Mouse (Mus musculus): ENCODE results near the gene Aqp8. TPM values are rescaled to one million over a fixed set of nuclear protein-coding genes. Genes with fewer than 3 reads are reported as not detected.

Gene Aqp8
- polyA plus RNA-seq, 1 experiment from 2014 or later: 125 TPM

GRCm38 (mm10) chr7:123503358-123503757 lies 41.3 kb downstream of the Aqp8 start:
- H3K4me1 ChIP-seq (ENCODE audit: control insufficient read depth, low read depth, low read length): no peaks in the 10 kb centered on the region
- WGBS (ENCODE audit: insufficient replicate concordance): 18% methylated on average over 1 of the region's 1 CpGs
- no peak overlapping the region for H3K27ac ChIP-seq (ENCODE audit: low read length)
- peaks cover 12% of the 10 kb centered on the region for H3K27me3 ChIP-seq (ENCODE audit: control insufficient read depth, insufficient read depth, low read depth, low read length)
- no peak overlapping the region for H3K4me3 ChIP-seq (ENCODE audit: low read depth, low read length)
- H3K9ac ChIP-seq (ENCODE audit: low read depth, low read length): no peak overlapping the region
- H3K9me3 ChIP-seq (replicated peaks; ENCODE audit: control insufficient read depth, low read length): no peaks in the 10 kb centered on the region
- no peak for ATAC-seq (ENCODE audit: low read depth)
- H3K36me3 ChIP-seq (ENCODE audit: control insufficient read depth, insufficient read depth): no peaks in the 10 kb centered on the region
- no peak overlapping the region for H3K4me2 ChIP-seq (ENCODE audit: low read depth, low read length)

DNA sequence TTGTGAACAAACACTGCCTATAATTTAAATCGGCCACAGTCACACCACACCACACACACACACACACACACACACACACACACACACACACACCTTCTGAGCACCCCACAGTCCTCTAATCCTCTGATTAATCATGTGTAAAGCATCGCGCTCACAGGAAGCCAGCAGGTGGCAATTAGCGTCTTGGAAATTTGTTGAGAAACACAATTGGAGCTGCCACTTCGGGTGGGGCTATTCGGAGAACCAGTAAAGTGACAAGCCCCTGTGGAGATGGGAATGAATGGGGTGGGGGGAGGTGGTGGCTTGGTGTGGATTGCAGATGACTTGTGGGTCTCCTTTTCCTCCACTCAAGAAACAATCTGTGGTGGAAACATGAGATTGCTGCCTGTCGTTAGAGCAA lies 45.9 kb downstream of the Aqp8 start:
- no peaks in the 10 kb centered on the region for H3K9me3 ChIP-seq (replicated peaks; ENCODE audit: control insufficient read depth, low read length)
- WGBS (ENCODE audit: insufficient replicate concordance): 68% methylated on average over 7 of the region's 7 CpGs

More for the DNA sequence above, 45.9 kb downstream of the Aqp8 start:
- Histone ChIP-seq H3K36me3 (ENCODE audit: control insufficient read depth, insufficient read depth) (no peaks in the 10 kb centered on the region), H3K4me3 (ENCODE audit: low read depth, low read length) (no peak overlapping the region), H3K27me3 (ENCODE audit: control insufficient read depth, insufficient read depth, low read depth, low read length) (no peaks in the 10 kb centered on the region), H3K9ac (ENCODE audit: low read depth, low read length) (no peak overlapping the region), H3K27ac (ENCODE audit: low read length) (no peak overlapping the region), H3K4me2 (ENCODE audit: low read depth, low read length) (no peak overlapping the region), H3K4me1 (ENCODE audit: control insufficient read depth, low read depth, low read length) (no peaks in the 10 kb centered on the region)
- no peak for ATAC-seq (ENCODE audit: low read depth)

Other genes starting within 250 kb of the Aqp8 start
- 0.21 and 0.58 TPM in 2 replicates for gene Slc5a11, start 247.5 kb upstream of the Aqp8 start, polyA plus RNA-seq (2015; fragmentation: Nextera tagmentation; extraction: Ambion mirVana)
- 18.4 and 19.8 TPM in 2 replicates for gene Lcmt1, start 92.5 kb upstream of the Aqp8 start, polyA plus RNA-seq (2015; fragmentation: Nextera tagmentation; extraction: Ambion mirVana)
- gene Arhgap17, start 92.4 kb upstream of the Aqp8 start, polyA plus RNA-seq (2015; fragmentation: Nextera tagmentation; extraction: Ambion mirVana): 8.8 and 10.1 TPM in 2 replicates
- gene Zkscan2, start 38.2 kb downstream of the Aqp8 start, polyA plus RNA-seq (2015; fragmentation: Nextera tagmentation; extraction: Ambion mirVana): 0.06 and 0.13 TPM in 2 replicates